Mouse (Mus musculus): ENCODE data around the gene Olfr905.

- no peak for TF ChIP-seq CTCF (conservative IDR thresholded peaks at IDR 0.05; ENCODE audit: insufficient read depth, insufficient read length, low read depth, low read length)
- no peak for TF ChIP-seq POLR2A (IDR thresholded peaks at IDR 0.05; ENCODE audit: low read depth, low read length)
Observed at GRCm38 (mm10) chr9:38447352-38447751, 23.6 kb upstream of the Olfr905 start, which contains the start of gene Olfr902.

All from kidney, adult 2 months (tissue).